Mouse (Mus musculus) urinary bladder, postnatal 36 days (tissue): ENCODE results near the gene Kpna6.
A peak's percentile ranks its signal among the peaks of the same experiment; 100 is the strongest.

ENCODE experiments used
- DNase-seq, 2 experiments: peaks; one replicate each; pipeline ENCODE4 v3.0.0; 2022; ENCODE audit warnings: low spot score in 2 of 2, mixed read lengths in 1 of 2

Gene Kpna6

DNA sequence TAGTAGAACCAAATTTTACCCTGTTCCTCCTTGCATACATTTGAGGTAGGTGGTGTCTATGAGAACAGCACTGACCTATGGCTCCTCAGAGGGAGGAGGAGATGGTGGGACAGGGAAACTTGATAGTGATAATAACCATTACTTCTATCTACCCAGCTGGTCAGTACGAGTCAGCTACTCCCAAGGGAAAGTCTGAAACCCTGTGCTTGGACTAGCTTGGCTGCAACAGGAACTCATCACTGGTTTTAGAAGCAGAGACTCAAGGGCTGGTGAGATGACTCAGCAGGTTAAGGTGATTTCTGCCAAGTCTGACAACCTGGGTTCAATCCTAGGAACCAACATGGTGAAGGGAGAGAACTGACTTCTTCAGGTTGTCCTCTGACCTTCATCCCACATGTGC is 23.9 kb downstream of the Kpna6 start:
- no peak for DNase-seq

- DNase-seq = no peak
These were observed 27.4 kb downstream of the Kpna6 start for GRCm38 (mm10) chr4:129645204-129645603.

DNA sequence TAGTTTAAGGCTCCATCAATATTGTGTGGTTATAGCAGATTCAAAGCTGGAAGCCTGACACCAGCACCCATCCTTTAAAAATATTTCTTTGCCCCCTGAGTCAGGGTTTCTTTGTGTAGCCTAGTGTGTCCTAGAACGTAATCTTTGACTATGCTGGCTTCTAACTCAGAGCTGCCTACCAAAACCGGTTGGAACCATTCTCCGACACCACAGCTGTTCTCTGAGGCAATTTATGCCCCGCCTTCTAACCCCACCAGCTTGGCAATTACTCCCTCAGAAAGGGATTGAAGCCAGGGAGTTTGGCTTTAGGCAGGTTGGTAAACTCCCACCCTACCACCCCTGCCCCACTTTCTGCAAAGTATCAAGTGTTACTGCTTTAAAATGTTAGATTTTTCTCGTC is 30.8 kb downstream of the Kpna6 start:
- DNase-seq = no peak

- peak; percentile 92 to 96 for DNase-seq
These were observed 31.7 kb downstream of the Kpna6 start, which contains the start of gene Txlna for GRCm38 (mm10) chr4:129640638-129641467. TSS of gene Txlna (minus strand) at chr4:129641065.

- DNase-seq = peak in 1 of 2 experiments; percentile 32
These were observed 32.4 kb downstream of the Kpna6 start for GRCm38 (mm10) chr4:129640101-129640637.

DNA sequence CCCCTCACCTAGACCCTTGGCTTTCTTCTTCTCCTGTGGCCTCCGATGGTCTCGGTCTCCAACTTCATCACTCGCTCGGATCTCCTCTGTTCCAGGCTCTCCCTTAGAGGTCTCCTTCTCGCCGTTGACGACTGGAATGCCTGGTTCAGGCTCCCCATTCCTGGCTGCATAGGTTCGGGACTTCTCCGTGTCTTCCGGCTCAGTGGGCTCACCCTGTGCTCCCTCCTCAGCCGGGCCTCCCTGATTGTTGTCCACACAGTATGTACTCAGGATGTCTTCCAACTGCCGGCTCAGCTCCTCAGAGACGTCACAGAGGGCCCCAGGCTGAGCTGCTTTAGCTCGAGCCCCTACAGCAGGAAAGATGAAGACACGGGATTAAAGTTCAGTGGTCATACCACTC is 33.3 kb downstream of the Kpna6 start:
- DNase-seq = no peak

DNA sequence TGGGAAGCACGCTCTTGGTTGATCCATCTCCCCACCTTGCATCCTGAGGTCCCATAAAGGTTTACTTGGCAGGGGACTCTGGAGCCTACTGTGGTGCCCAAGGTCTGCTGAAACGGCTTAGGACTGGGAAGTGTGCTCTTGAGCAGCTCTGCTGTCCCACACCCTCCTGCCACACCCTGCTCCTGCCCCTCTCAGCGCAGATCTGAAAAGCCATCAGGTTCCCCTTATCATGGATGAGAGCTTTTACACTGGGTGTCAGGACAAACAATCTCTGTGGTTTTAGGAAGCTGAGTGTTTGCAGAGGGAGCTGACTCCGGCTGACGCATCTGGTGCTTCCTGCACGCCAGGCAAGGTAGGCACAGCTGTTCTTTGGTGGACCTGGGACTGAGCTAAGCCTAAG is 38.7 kb downstream of the Kpna6 start:
- DNase-seq = no peak

DNA sequence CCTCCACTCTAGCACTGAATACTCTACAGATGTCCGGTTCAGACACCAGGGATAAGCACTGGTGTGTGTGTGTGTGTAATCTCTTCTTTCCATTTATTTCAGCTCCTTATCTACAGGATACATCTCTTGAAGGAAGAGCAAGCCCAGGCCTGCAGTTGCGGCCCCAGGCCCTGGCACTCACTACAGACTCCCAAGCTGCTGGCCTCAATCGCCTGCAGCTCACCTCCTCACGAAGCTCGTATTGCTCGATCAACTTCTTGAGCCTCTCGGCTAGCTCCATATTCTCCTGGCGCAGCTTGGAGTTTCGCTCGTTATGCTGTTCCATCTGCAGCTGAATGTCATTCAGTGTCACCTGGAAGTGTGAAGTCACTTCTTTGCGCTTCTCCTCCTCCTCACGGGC is 40.7 kb downstream of the Kpna6 start:
- no peak for DNase-seq

- DNase-seq = no peak
These were observed 41.6 kb downstream of the Kpna6 start for GRCm38 (mm10) chr4:129630944-129631343.

DNA sequence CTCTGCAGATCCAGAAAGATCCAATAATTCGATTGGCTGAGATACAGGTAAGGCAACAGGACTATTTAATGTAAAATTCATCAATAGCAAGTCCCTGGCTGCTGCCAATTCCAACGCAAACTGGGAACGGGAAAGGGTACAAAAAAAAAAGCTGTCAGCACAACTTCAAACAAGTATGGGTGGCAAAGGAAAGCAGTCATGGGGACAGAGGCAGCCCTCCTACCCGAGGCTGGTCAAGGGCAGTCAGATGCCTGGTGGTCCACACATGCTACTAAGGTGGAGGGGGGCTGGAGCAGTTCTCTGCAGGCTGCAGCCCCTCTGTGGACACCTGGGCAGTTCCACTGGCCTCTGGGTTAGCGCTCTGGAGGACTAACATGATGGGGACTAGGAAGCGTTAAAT is 46.5 kb downstream of the Kpna6 start:
- DNase-seq = no peak

DNA sequence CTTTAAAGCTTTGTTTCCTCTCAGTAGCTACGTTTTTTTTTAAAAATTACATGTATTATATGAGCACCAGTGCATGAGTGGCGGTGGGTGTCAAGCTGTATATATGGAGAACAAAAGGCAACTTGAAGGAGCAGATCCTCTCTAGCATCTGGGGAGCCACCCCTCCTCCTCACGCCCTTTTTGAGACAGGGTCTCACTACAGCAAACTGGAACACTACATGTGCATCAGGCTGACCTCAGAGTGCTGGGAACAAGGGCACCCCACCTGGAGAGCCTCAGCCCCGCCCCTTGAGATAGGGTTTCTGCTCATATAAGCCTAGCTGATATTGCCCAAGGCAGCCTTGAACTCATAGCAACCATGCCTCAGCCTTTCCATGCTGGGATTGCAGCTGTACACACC is 47.1 kb downstream of the Kpna6 start:
- DNase-seq = no peak

DNA sequence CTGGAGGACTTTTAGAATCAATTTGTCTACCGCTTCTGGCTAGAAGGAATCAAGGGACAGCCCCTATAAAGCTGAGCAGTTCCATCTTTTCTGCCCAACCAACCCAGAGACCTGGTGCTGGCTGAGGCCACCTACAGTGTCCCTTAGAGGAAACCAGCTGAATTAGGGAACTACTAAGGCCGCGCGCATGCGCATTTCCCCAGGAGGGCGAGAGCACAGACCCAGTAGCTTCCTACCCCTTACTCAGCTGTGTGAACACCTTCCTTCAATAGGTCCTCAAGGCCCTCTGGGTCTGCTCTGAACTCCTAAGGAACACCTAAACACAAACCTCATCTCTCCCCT is 47.6 kb downstream of the Kpna6 start:
- no peak for DNase-seq

- DNase-seq = peak; percentile 66 to 84
These were observed 48.1 kb downstream of the Kpna6 start for GRCm38 (mm10) chr4:129624281-129625028.

DNA sequence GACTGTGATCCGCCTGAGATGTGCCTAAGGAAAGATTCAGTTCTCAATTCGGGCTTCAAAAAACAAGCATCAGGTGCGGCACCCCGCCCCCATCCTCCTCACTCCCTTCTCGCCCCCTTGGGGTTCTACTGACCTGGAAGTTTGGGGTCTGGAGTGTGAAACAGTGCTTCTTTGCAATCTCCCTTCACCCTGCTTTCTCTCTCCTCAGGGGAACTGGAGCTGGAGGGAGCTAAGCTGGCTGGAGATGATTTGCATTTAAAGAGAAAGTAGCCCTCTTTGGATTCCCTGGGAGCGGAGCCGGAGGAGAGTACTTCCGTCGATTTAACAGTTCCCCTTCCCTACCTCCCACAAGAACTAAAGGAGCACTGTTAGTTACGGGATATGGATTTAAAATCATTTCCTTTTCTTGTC is 48.9 kb downstream of the Kpna6 start, which contains the start of gene Ccdc28b:
Ccdc28b (minus strand) TSS at position 267 of the 411 bp plus-strand sequence.
- DNase-seq = peak; percentile 34 to 51

- no peak for DNase-seq
These were observed 49.6 kb downstream of the Kpna6 start for GRCm38 (mm10) chr4:129622803-129623535.

- DNase-seq = no peak
These were observed 50.3 kb downstream of the Kpna6 start for GRCm38 (mm10) chr4:129622120-129622802.

DNA sequence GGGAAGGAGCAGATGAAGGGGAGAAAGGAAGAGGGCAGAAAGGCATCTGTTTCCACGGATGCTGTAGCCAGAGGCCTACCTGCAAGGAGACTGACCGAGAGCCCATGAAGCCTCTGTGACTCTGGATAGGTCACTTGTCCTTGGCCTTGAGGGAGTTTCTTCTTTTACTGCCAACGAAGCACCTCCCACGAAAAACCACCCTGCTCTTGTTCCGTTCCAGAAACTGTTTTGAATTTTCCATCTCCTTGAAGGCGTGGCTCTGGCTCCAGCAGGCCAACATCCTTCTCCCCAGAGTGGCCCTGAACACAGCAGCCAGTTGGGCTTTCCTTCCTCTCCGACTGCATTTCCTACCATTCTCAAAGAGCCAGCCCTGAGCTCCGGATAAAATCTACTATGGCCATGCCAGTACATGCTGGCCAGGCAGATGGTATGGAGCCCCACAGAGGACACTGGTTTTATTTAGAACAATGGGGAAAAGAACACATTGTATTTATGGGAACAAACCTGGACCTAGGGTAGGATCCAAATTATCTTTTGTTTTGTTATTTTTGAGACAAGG is 51.2 kb downstream of the Kpna6 start:
- DNase-seq = peak in 1 of 2 experiments; percentile 43

DNA sequence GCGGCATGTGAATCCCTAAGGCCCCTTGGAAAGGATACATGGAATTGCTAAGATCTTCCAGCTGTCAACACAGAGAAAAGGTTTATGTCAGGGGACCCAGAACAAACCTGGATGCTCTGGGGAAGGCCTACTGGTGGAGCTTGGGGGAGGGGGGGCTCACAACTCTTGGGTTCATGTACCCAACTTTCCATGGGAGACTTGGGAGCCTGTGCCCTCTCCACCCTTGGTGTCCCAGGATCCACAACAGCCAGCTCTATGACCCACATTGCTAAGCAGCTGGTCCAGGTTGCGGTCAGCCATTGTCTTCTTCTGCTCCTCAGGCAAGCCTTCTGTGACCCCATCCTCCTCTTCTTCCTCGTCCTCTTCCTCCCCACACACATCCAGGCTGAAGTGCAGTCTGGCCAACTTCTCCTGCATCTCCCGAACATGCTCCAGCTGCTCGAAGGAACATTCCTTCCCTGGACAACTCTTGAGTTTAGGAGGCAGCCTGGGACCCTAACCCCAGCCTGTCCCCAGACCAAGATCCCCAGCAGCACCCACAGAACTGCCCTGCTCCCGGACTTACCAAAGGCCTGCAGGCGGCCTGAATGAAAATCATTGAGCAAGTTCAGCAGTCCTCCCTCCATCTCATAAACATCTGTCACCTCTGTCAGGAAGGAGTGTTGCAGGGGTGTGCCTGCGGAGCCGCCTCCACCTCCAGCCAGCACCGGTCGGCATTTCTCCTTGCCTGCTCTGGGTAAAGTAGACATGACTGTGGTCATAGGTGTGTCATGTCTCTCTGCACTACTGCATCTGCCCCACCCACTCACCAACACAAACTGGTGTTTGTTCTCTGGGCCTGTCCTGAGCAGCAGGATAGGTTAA is 51.9 kb downstream of the Kpna6 start:
- DNase-seq = no peak

- DNase-seq = peak; percentile 87 to 96
These were observed 53.5 kb downstream of the Kpna6 start, which contains the start of gene Iqcc for GRCm38 (mm10) chr4:129618786-129619691. TSS of gene Iqcc (minus strand) at chr4:129619099.
